Mouse (Mus musculus) megakaryocyte, embryonic 14.5 days (primary cell): ENCODE measurements around the gene Cnrip1. TPM values are rescaled to one million over a fixed set of nuclear protein-coding genes. Genes with fewer than 3 reads are reported as not detected.
"Not testable (repeated sequence)": the region's sequence is repeated elsewhere in the genome, so short reads cannot be mapped to it uniquely, and the experiment has no call there.

Source experiments
- H3K27me3 ChIP-seq: replicated peaks from 2 replicates; pipeline ENCODE3; 2012; ENCODE audit warnings: inconsistent platforms
- H3K36me3 ChIP-seq: replicated peaks from 2 replicates; pipeline ENCODE3; 2012; ENCODE audit warnings: low read length, inconsistent platforms, mixed read lengths
- H3K4me1 ChIP-seq: 2 replicates; pipeline ENCODE4 v1.6.1; 2012; ENCODE audit warnings: inconsistent platforms
- H3K4me3 ChIP-seq: replicated peaks from 2 replicates; pipeline ENCODE3; 2012; ENCODE audit warnings: moderate library complexity, mild to moderate bottlenecking, inconsistent platforms
- H3K9me3 ChIP-seq: 2 replicates; pipeline ENCODE4 v1.6.1; 2012; ENCODE audit warnings: inconsistent platforms
- FLI1 ChIP-seq: IDR thresholded peaks from 2 replicates; pipeline ENCODE4 v1.6.1; 2012; ENCODE audit warnings: low read length, inconsistent platforms, mixed read lengths
- GATA1 ChIP-seq: IDR thresholded peaks from 3 replicates; pipeline ENCODE4 v1.6.1; 2012; ENCODE audit warnings: mixed read lengths, low read length, inconsistent platforms, borderline replicate concordance
- polyA plus RNA-seq: library from polyadenylated mRNA; stranded (reverse); fragments of >175 nt; gene quantifications from 2 replicates; pipeline ENCODE4 v1.2.3, GENCODE M21; 2012; ENCODE audit warnings: low replicate concordance; ENCODE audit not compliant: insufficient read depth

Gene Cnrip1
- polyA plus RNA-seq, 1 experiment, result 0.21 TPM

DNA sequence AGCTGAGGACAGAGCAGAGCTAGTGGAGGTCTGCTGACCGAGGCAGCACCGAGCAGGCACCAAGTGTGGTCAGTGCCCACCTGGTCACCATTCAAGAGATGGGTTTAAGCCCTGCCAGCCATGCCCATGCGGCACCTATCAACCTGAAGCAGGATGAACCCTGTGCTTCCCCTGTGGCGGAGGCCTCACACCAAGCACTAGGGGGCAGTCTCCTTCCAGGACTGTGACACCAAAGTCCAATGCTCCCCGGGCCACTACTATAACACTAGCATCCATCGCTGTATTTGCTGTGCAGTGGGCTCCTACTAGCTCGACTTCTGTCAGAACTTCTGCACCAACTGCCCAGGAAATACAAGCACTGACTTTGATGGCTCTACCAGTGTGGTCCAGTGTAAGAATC lies 32.1 kb upstream of the Cnrip1 start:
- peak overlapping the region; percentile 6 for H3K4me3 ChIP-seq
- TF ChIP-seq FLI1, result no peak
- TF ChIP-seq GATA1, result no peak
- peaks cover 17% of the 10 kb centered on the region for H3K9me3 ChIP-seq
- peaks cover 12% of the 10 kb centered on the region for H3K27me3 ChIP-seq
- H3K4me1 ChIP-seq, result peaks cover 25% of the 10 kb centered on the region
- no peaks in the 10 kb centered on the region for H3K36me3 ChIP-seq

DNA sequence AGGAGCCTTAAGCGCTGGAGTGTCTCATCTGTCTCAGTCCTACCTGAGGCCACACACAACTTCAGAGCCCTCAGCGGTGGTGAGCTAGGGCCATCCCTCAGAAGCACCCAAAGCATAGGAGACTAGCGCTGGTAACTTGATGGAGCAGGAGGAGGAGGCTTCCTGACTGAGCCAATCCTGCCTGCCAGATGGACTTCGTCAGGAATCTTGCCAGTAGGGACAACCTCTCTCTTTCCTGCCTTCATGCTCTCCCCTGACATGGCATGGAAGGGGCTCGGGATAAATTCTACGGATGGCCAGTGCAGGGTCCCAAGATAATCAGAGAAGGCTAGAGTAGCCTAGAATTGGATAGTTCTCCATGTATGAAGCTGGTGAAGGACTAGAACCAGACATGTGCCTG lies 28.2 kb upstream of the Cnrip1 start:
- peaks cover 13% of the 10 kb centered on the region for H3K9me3 ChIP-seq
- no peak for TF ChIP-seq GATA1
- TF ChIP-seq FLI1, result no peak
- peaks cover 15% of the 10 kb centered on the region for H3K27me3 ChIP-seq
- H3K36me3 ChIP-seq, result no peaks in the 10 kb centered on the region
- H3K4me1 ChIP-seq, result peaks cover 25% of the 10 kb centered on the region
- no peak overlapping the region for H3K4me3 ChIP-seq

DNA sequence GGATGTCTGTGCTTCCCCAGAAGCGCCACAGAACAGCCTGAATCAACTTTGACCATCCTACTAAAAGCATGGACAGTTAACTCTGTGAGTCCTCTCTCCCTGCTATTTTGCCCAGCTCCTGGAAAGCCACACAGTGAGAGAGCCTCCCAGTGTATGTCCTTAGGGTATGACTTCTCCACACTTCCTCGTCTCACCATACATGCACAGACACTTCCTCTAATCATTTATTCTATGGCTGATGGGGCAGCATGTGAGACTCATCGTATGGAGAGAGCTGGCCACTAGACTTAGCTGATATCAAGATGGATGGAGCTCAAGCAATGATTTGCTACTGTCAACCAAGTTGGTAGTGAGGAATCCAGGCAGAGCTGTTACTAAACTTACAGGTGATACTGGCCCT lies 27.4 kb upstream of the Cnrip1 start:
- TF ChIP-seq FLI1, result no peak
- TF ChIP-seq GATA1, result no peak
- Histone ChIP-seq H3K4me1 (peaks cover 25% of the 10 kb centered on the region), H3K27me3 (peaks cover 16% of the 10 kb centered on the region), H3K36me3 (no peaks in the 10 kb centered on the region), H3K9me3 (peaks cover 6% of the 10 kb centered on the region), H3K4me3 (no peak overlapping the region)

DNA sequence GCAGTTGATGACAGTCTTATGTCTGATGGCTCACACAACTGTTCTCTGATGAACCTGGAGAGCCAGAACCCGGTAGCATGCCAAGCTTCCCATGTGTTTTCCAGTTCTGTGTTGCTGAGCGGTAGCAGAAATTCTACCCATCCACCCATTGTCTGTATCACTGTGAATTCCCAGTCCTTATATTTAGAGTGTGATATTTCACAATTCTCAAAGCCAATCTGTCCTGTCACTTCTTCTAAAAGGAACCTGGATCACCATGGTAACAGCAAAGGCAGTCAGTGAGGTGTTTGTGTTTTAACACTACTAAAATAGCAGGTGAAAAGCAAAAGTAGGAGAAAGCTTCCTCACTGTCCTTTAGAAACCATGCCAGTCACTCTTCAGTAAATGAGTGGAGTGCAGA lies 5.6 kb upstream of the Cnrip1 start:
- Histone ChIP-seq H3K4me1 (no peaks in the 10 kb centered on the region), H3K4me3 (no peak overlapping the region), H3K9me3 (peaks cover 3% of the 10 kb centered on the region; the same call in 1 of the 2 replicates), H3K27me3 (peaks cover under 1% of the 10 kb centered on the region), H3K36me3 (no peaks in the 10 kb centered on the region)
- TF ChIP-seq GATA1 (no peak), FLI1 (no peak)

DNA sequence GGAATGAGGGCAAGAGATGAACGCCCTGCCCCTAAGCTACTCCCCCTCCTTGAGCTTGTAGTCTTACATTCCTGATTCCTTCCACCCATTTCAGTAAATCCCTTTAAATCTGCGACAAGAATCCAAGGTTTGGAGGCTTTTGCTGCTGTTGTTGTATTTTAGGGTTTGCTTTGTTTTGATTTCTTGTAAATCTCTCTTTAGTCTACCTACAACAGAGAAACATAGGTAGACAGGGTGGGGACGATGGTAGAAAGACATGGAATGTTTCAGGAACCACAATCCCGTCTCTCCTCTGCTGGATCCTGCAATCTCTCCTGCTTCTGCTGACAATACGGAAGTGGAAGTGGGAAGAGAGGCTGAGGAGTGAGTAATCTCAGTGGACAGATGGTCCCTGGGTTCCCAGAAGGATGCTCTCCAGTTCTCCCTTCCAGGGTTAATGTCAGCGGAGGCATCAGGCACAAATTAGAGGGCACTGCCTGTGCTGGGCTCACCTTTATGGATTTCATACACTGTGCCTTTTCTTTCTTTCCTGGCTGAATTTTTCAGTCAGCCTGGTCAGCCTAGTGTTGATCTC lies 1.2 kb downstream of the Cnrip1 start:
- Histone ChIP-seq H3K4me1 (peaks cover 20% of the 10 kb centered on the region), H3K4me3 (peak overlapping the region; percentile 89), H3K9me3 (no peaks in the 10 kb centered on the region; the same call in 1 of the 2 replicates), H3K27me3 (peaks cover 23% of the 10 kb centered on the region), H3K36me3 (no peaks in the 10 kb centered on the region)
- TF ChIP-seq FLI1, result no peak
- no peak for TF ChIP-seq GATA1

DNA sequence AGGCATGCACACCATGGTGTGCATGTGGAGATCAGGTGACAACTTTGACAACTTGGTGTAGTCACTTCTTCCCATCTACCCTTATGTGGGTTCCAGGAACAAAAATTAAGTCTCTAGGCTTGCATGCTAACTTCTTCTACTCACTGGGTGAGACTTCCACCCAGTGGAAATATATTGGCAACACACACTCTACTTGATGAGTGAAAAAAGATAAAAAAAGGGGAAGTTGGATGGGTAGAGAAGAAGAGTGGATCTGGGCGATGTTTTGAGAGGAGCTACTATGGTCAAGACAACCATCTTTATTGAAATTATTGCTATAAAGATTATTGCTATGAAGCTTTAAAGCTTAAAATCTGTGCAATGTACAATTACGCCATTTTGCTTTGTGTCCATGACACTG lies 18.0 kb downstream of the Cnrip1 start:
- not testable (repeated sequence) for H3K9me3 ChIP-seq, H3K36me3 ChIP-seq, H3K4me3 ChIP-seq, H3K27me3 ChIP-seq, H3K4me1 ChIP-seq

DNA sequence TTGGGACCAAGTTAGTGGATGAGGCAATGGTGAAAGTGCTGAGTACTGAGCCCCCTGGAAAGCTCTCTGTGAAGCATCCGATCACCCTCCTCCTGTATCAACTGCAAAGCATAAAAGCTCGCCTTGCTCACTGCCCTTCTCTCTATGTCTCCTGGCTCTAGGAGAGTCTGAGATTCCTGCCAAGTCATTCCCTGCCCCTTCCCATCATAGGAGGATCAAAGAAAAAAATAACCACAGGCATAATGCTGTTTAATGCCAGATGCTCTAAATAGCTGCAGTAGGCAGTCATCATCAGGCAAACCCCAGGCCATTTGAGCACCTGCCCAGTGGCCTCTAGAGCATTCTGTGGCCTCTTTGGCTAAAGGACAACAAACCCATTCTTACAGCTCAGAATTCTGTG lies 24.3 kb downstream of the Cnrip1 start:
- no peak for TF ChIP-seq GATA1
- TF ChIP-seq FLI1, result no peak
- H3K36me3 ChIP-seq, result no peaks in the 10 kb centered on the region
- H3K4me3 ChIP-seq, result no peak overlapping the region
- no peaks in the 10 kb centered on the region for H3K27me3 ChIP-seq
- H3K4me1 ChIP-seq, result peaks cover 7% of the 10 kb centered on the region
- no peaks in the 10 kb centered on the region for H3K9me3 ChIP-seq

DNA sequence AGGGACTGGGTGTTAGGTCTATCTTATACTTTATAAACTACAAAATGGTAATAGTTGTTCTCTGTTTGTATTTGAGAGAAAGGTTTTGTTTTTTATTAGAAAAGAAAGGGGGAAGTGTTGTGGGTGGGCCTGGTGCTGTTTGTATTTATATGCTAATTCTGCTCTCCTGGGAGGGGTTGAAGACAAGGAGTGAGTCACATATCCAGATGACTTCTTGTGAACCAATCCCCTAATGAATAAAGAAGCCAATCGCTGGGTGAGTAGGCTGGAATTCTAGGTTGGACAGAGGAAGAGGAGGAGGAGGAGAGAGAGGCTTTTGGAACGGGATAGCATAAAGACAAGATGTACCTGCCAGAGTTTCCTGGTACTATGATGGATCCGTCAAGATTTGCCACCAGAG lies 30.7 kb downstream of the Cnrip1 start:
- no peaks in the 10 kb centered on the region for H3K9me3 ChIP-seq
- peaks cover 16% of the 10 kb centered on the region for H3K4me1 ChIP-seq
- no peaks in the 10 kb centered on the region for H3K36me3 ChIP-seq
- no peak overlapping the region for H3K4me3 ChIP-seq
- TF ChIP-seq GATA1 (no peak), FLI1 (no peak)
- H3K27me3 ChIP-seq, result no peaks in the 10 kb centered on the region

DNA sequence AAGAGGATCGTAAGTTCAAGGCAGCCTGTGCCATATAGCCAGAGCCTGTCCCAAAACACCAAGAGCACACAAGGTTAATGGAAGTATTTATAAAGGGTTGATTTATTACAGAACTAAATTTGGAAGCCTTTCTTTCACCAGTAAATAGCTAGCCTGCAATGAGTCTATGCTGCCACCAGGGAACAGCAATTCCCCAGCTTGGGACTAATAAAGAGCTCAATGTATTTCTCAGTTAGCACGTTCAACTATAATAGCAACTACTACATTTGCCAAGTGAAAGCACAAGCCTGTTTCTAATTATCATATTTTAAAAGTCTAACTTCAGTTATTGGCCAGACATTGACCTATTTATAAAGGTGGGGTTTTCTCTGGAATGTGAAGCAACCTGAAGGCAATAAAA lies 31.6 kb downstream of the Cnrip1 start:
- H3K4me3 ChIP-seq, result no peak overlapping the region
- H3K36me3 ChIP-seq, result no peaks in the 10 kb centered on the region
- no peaks in the 10 kb centered on the region for H3K27me3 ChIP-seq
- H3K9me3 ChIP-seq, result no peaks in the 10 kb centered on the region
- TF ChIP-seq FLI1 (no peak), GATA1 (no peak)
- H3K4me1 ChIP-seq, result peaks cover 16% of the 10 kb centered on the region

DNA sequence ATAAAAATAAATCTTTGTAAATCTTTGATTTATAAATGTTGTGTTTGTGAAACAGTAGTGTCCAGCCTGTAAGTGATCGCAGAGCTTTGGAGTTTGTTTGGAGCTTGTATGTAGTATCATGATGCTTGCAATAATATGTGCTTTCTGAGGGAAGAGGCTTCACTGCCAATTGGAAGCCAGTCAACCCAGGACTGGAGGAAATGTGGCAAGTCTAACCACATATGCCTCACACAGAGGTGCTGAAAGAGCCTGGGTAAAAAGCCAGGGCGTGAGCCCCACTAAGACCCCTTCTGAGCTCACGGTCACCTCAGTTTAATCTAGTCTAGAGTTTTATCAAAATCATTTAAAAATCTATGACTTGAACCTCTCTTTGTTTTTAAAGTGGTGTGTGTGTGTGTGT lies 32.1 kb downstream of the Cnrip1 start:
- H3K36me3 ChIP-seq, result no peaks in the 10 kb centered on the region
- no peaks in the 10 kb centered on the region for H3K9me3 ChIP-seq
- no peaks in the 10 kb centered on the region for H3K27me3 ChIP-seq
- no peak overlapping the region for H3K4me3 ChIP-seq
- TF ChIP-seq FLI1, result no peak
- no peak for TF ChIP-seq GATA1
- peaks cover 16% of the 10 kb centered on the region for H3K4me1 ChIP-seq

DNA sequence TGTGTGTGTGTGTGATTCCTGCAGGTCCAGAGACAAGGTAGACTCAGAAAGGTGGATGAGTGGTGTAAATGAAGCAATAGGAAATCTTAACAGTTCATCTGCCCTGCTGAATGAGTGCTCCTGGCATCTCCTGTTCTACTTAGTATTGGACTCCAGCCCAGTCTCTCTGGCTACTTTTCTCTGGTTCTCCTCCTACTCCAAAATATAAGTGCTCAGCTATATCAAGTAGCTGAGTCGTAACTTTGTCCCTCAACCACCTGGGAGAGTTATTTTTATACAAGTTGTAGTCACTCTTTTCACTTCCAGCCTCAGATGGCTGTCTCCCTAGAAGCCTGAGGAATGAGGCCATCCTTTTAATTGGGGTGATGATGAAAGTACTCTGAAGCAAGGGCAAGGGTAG lies 32.5 kb downstream of the Cnrip1 start:
- peaks cover 16% of the 10 kb centered on the region for H3K4me1 ChIP-seq
- H3K9me3 ChIP-seq, result no peaks in the 10 kb centered on the region
- H3K27me3 ChIP-seq, result no peaks in the 10 kb centered on the region
- H3K36me3 ChIP-seq, result no peaks in the 10 kb centered on the region
- TF ChIP-seq FLI1 (no peak), GATA1 (no peak)
- H3K4me3 ChIP-seq, result no peak overlapping the region
